Mouse (Mus musculus) bone marrow macrophage, adult 2 months (primary cell): Measurements from ENCODE around the gene Abcg1.

Experiments used
- CTCF ChIP-seq: IDR thresholded peaks from 2 replicates; pipeline ENCODE4 v1.5.1; 2012; ENCODE audit warnings: low read depth, mild to moderate bottlenecking, low read length, moderate library complexity
- POLR2A ChIP-seq: IDR thresholded peaks from 2 replicates; pipeline ENCODE4 v1.6.1; 2012; ENCODE audit warnings: mild to moderate bottlenecking, low read depth, low read length, borderline replicate concordance

GRCm38 (mm10) chr17:31027723-31028122, 29.8 kb upstream of the Abcg1 start:
- TF ChIP-seq POLR2A (no peak), CTCF (no peak)
